Mouse (Mus musculus): Measurements from ENCODE around the gene Zcchc2. TPM values are rescaled to one million over a fixed set of nuclear protein-coding genes. Genes with fewer than 3 reads are reported as not detected.

Gene Zcchc2
- total and polyA plus RNA-seq, 3 experiments = 6.6 to 9.8 (median 8.3) TPM

DNA sequence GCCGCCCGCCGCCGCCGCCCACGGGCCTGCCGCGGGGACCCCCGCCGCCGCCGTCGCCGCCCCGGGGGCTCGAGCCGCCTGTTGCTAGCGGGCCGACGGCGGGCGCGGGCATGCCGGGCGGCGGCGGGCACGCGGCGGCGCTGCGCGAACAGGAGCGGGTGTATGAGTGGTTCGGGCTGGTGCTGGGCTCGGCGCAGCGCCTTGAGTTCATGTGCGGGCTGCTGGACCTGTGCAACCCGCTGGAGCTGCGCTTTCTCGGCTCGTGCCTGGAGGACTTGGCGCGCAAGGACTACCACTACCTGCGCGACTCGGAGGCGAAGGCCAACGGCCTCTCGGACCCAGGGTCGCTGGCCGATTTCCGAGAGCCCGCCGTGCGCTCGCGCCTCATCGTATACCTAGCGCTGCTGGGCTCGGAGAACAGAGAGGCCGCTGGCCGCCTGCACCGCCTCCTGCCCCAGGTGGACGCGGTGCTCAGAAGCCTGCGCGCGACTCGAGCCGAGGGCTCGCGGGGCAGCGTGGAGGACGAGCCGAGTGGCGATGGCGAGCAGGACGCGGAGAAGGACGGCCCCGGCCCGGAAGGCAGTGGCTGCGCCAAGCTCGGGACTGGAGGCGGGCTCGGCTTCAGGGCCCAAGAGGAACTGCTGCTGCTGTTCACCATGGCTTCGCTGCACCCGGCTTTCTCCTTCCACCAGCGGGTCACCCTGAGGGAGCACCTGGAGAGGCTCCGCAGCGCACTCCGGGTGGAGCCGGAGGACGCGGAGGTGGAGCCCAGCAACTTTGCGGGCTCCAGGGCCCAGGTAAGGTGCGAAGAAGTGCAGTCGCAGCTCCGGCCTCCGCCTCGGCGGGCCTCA, 930 bp downstream of the Zcchc2 start:
- Histone ChIP-seq H3K4me1 (ENCODE audit: control insufficient read depth, insufficient read depth, low read length) (peaks cover 8% of the 10 kb centered on the region), H3K36me3 (ENCODE audit: control insufficient read depth, insufficient read depth, low read length) (peaks cover 5% of the 10 kb centered on the region; the same call in 1 of the 2 replicates), H3K27ac (peak overlapping the region; percentile 95), H3K27me3 (ENCODE audit: control insufficient read depth, insufficient read depth, low read length) (no peaks in the 10 kb centered on the region), H3K4me3 (peak overlapping the region; percentile 97), H3K9ac (ENCODE audit: low read depth, low read length) (peak overlapping the region; percentile 87), H3K79me2 (replicated peaks; ENCODE audit: control insufficient read depth, insufficient read depth, low read length) (0 out of 2 replicates have a peak, but pooled peaks cover 1% of the 10 kb centered on the region)
- TF ChIP-seq EP300 (IDR thresholded peaks at IDR 0.05; ENCODE audit: insufficient read depth, low read depth, low read length) (no peak), CTCF (IDR thresholded peaks at IDR 0.05) (peak; percentile 8; the same call in 1 of the 2 replicates)
- intact Hi-C loops (cut with DNase I) = loop anchor here (2.0 to 10.0 kb wide), 3 partner anchors 18 to 184 kb away; partner anchors contain the start of gene Phlpp1
- 4% methylated on average over 89 of the region's 104 CpGs for WGBS
- peak; percentile 83 to 84 for DNase-seq

- H3K4me1 ChIP-seq (ENCODE audit: control insufficient read depth, insufficient read depth, low read length) = peaks cover 9% of the 10 kb centered on the region
- no peaks in the 10 kb centered on the region for H3K27me3 ChIP-seq (ENCODE audit: control insufficient read depth, insufficient read depth, low read length)
- peaks cover 7% of the 10 kb centered on the region for H3K36me3 ChIP-seq (ENCODE audit: control insufficient read depth, insufficient read depth, low read length)
- DNase-seq = no peak
- peak overlapping the region; percentile 95 for H3K27ac ChIP-seq
- 0 out of 2 replicates have a peak, but pooled peaks cover 1% of the 10 kb centered on the region for H3K79me2 ChIP-seq (replicated peaks; ENCODE audit: control insufficient read depth, insufficient read depth, low read length)
- TF ChIP-seq CTCF (IDR thresholded peaks at IDR 0.05) (no peak), EP300 (IDR thresholded peaks at IDR 0.05; ENCODE audit: insufficient read depth, low read depth, low read length) (no peak), POLR2A (IDR thresholded peaks at IDR 0.05; ENCODE audit: insufficient read depth, low read depth, low read length) (no peak)
- intact Hi-C loops (cut with DNase I) = loop anchor here (2.0 to 10.0 kb wide), 3 partner anchors 19 to 183 kb away; partner anchors contain the start of gene Phlpp1
- H3K9ac ChIP-seq (ENCODE audit: low read depth, low read length) = peak overlapping the region; percentile 87
- peak overlapping the region; percentile 97 for H3K4me3 ChIP-seq
- 37% methylated on average over 17 of the region's 17 CpGs for WGBS
These were observed 2.0 kb downstream of the Zcchc2 start for GRCm38 (mm10) chr1:105991931-105992837.

DNA sequence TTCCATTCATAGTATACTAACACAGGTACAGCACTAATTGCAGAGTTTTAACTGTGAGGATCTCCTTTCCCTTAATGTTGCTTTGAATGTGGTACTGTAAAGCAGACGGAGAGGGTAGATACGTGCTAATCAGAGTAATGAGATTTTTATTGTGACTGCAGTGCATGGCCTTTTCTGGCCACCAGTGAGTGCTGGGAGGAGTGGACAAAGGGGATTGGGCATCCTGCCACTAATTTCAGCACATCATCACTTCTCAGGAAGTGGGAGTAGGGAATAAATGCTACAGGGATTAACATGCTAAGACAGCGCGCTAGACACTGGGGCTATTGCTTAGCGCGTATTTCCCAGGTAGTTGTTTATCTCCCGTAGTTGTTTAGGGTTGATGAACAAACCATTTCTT, 3.0 kb downstream of the Zcchc2 start:
- Histone ChIP-seq H3K27ac (peak overlapping the region; percentile 94), H3K79me2 (replicated peaks; ENCODE audit: control insufficient read depth, insufficient read depth, low read length) (0 out of 2 replicates have a peak, but pooled peaks cover 1% of the 10 kb centered on the region), H3K9ac (ENCODE audit: low read depth, low read length) (peak overlapping the region; percentile 94), H3K36me3 (ENCODE audit: control insufficient read depth, insufficient read depth, low read length) (peaks cover 10% of the 10 kb centered on the region), H3K4me3 (peak overlapping the region; percentile 97), H3K4me1 (ENCODE audit: control insufficient read depth, insufficient read depth, low read length) (peaks cover 7% of the 10 kb centered on the region), H3K27me3 (ENCODE audit: control insufficient read depth, insufficient read depth, low read length) (no peaks in the 10 kb centered on the region)
- intact Hi-C loops (cut with DNase I) = loop anchor here (5.0 to 10.0 kb wide), 2 partner anchors 86 to 182 kb away; partner anchors contain the start of gene Phlpp1
- DNase-seq = peak; percentile 44 to 53
- TF ChIP-seq EP300 (IDR thresholded peaks at IDR 0.05; ENCODE audit: insufficient read depth, low read depth, low read length) (no peak), POLR2A (IDR thresholded peaks at IDR 0.05; ENCODE audit: insufficient read depth, low read depth, low read length) (peak; percentile 25; the same call in 1 of the 2 replicates), CTCF (IDR thresholded peaks at IDR 0.05) (peak; percentile 53)
- WGBS = 2% methylated on average over 7 of the region's 7 CpGs

GRCm38 (mm10) chr1:105993601-105994209, 3.5 kb downstream of the Zcchc2 start:
- TF ChIP-seq CTCF (IDR thresholded peaks at IDR 0.05) (no peak), POLR2A (IDR thresholded peaks at IDR 0.05; ENCODE audit: insufficient read depth, low read depth, low read length) (peak; percentile 60)
- Histone ChIP-seq H3K9ac (ENCODE audit: low read depth, low read length) (peak overlapping the region; percentile 94), H3K27me3 (ENCODE audit: control insufficient read depth, insufficient read depth, low read length) (no peaks in the 10 kb centered on the region), H3K4me3 (peak overlapping the region; percentile 97), H3K36me3 (ENCODE audit: control insufficient read depth, insufficient read depth, low read length) (peaks cover 9% of the 10 kb centered on the region), H3K4me1 (ENCODE audit: control insufficient read depth, insufficient read depth, low read length) (peaks cover 8% of the 10 kb centered on the region), H3K27ac (peak overlapping the region; percentile 94), H3K79me2 (replicated peaks; ENCODE audit: control insufficient read depth, insufficient read depth, low read length) (0 out of 2 replicates have a peak, but pooled peaks cover 1% of the 10 kb centered on the region)
- under 1% methylated on average over 37 of the region's 37 CpGs for WGBS
- intact Hi-C loops (cut with DNase I) = loop anchor here (2.0 to 10.0 kb wide), 3 partner anchors 43 to 181 kb away; partner anchors contain the start of gene Phlpp1
- DNase-seq = peak; percentile 91 to 92

- H3K27ac ChIP-seq = no peak overlapping the region; the same call in 1 of the 2 replicates
- no peak overlapping the region for H3K4me3 ChIP-seq
- intact Hi-C loops (cut with DNase I) = loop anchor here (2.0 to 10.0 kb wide), 2 partner anchors 41 to 179 kb away; partner anchors contain the start of gene Phlpp1
- peaks cover 11% of the 10 kb centered on the region for H3K36me3 ChIP-seq (ENCODE audit: control insufficient read depth, insufficient read depth, low read length)
- DNase-seq = no peak
- H3K4me1 ChIP-seq (ENCODE audit: control insufficient read depth, insufficient read depth, low read length) = peaks cover 12% of the 10 kb centered on the region
- no peaks in the 10 kb centered on the region for H3K27me3 ChIP-seq (ENCODE audit: control insufficient read depth, insufficient read depth, low read length)
- TF ChIP-seq CTCF (IDR thresholded peaks at IDR 0.05) (no peak), EP300 (IDR thresholded peaks at IDR 0.05; ENCODE audit: insufficient read depth, low read depth, low read length) (no peak), POLR2A (IDR thresholded peaks at IDR 0.05; ENCODE audit: insufficient read depth, low read depth, low read length) (no peak)
- no peak overlapping the region for H3K9ac ChIP-seq (ENCODE audit: low read depth, low read length)
- H3K79me2 ChIP-seq (replicated peaks; ENCODE audit: control insufficient read depth, insufficient read depth, low read length) = peaks cover 1% of the 10 kb centered on the region; the same call in 1 of the 2 replicates
- 52% methylated on average over 2 of the region's 2 CpGs for WGBS
These were observed 5.8 kb downstream of the Zcchc2 start for GRCm38 (mm10) chr1:105995966-105996365.

All from heart, adult 2 months (tissue).